Mouse (Mus musculus) intestine, embryonic 14.5 days (tissue): ENCODE results near the gene Gm20708. TPM values are rescaled to one million over a fixed set of nuclear protein-coding genes. Genes with fewer than 3 reads are reported as not detected.

Experiments used
- ATAC-seq: fragments of 200-750 bp; cut with Nextera tagmentation; replicated peaks from 2 replicates; pipeline ENCODE4 v1.8.0; 2017; ENCODE audit warnings: low read depth, moderate number of reproducible peaks, moderate TSS enrichment, moderate library complexity; ENCODE audit not compliant: low FRiP score, low TSS enrichment
- DNase-seq: peaks from one replicate; pipeline ENCODE4 v3.0.0-alpha.2; 2018; ENCODE audit warnings: low spot score
- H3K27ac ChIP-seq: fragments of 300-500 bp; sonication (generic); 2 replicates; pipeline ENCODE4 v1.5.1; 2014; ENCODE audit warnings: low read depth, mild to moderate bottlenecking, control low read depth
- H3K27me3 ChIP-seq: fragments of 300-500 bp; sonication (generic); replicated peaks from 2 replicates; pipeline ENCODE4 v1.6.1; 2014; ENCODE audit warnings: low read length, control low read depth; ENCODE audit not compliant: control insufficient read depth, insufficient read depth
- H3K36me3 ChIP-seq: fragments of 300-500 bp; sonication (generic); 2 replicates; pipeline ENCODE4 v1.6.1; 2014; ENCODE audit warnings: low read length, control low read depth; ENCODE audit not compliant: control insufficient read depth, insufficient read depth
- H3K4me1 ChIP-seq: fragments of 300-500 bp; sonication (generic); replicated peaks from 2 replicates; pipeline ENCODE4 v1.6.1; 2014; ENCODE audit warnings: low read length, control low read depth, mixed read lengths; ENCODE audit not compliant: control insufficient read depth, insufficient read depth
- H3K4me2 ChIP-seq: fragments of 300-500 bp; sonication (generic); 2 replicates; pipeline ENCODE4 v1.6.1; 2014; ENCODE audit warnings: low read length
- H3K4me3 ChIP-seq: fragments of 300-500 bp; sonication (generic); 2 replicates; pipeline ENCODE4 v1.5.1; 2014; ENCODE audit warnings: low read depth, low read length, control low read depth, mixed read lengths
- H3K9ac ChIP-seq: fragments of 300-500 bp; sonication (generic); 2 replicates; pipeline ENCODE4 v1.6.1; 2014; ENCODE audit warnings: mild to moderate bottlenecking, low read length
- H3K9me3 ChIP-seq: fragments of 300-500 bp; sonication (generic); 2 replicates; pipeline ENCODE4 v1.6.1; 2016; ENCODE audit warnings: low read length, control low read depth; ENCODE audit not compliant: control insufficient read depth
- WGBS: fragments of 180-500 bp; shearing (Covaris S2); extraction: QIAGEN DNeasy Blood & Tissue Kit; methylation state at CpG from one replicate; pipeline ENCODE4 v1.1.7; 2014; 5-methylcytosine and 5-hydroxymethylcytosine counted together
- polyA plus RNA-seq: library from polyadenylated mRNA; unstranded; fragments of >200 nt; fragmentation: Nextera tagmentation; extraction: Ambion mirVana; gene quantifications from 2 replicates; pipeline ENCODE4 v1.2.1, GENCODE M21; 2014

The Gm20708 gene
- polyA plus RNA-seq, 1 experiment from 2014 or later, result not detected

DNA sequence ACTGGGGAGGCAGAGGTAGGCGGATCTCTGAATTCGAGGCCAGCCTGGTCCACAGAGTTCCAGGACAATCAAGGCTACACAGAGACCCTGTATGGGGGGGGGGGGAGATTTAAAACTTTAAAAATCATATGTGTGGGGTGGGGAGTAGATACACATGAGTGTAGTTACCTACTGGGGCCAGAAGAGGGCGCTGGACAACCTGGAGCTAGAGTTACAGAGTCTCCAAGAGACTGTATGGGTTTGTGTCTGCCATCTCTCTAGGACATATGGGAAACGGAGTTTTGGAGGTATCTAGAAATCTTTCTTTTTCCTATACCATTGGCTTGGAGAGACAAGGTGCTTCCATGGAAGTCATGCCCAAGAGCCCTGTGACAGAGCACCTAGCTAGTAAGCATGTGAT lies 65.0 kb downstream of the Gm20708 start:
- Histone ChIP-seq H3K9ac (no peak overlapping the region), H3K4me3 (no peak overlapping the region), H3K9me3 (no peaks in the 10 kb centered on the region), H3K27me3 (no peaks in the 10 kb centered on the region), H3K36me3 (no peaks in the 10 kb centered on the region), H3K4me1 (peaks cover 16% of the 10 kb centered on the region), H3K4me2 (no peak overlapping the region), H3K27ac (no peak overlapping the region)
- 59% methylated on average over 4 of the region's 4 CpGs for WGBS
- ATAC-seq (no peak), DNase-seq (no peak)

DNA sequence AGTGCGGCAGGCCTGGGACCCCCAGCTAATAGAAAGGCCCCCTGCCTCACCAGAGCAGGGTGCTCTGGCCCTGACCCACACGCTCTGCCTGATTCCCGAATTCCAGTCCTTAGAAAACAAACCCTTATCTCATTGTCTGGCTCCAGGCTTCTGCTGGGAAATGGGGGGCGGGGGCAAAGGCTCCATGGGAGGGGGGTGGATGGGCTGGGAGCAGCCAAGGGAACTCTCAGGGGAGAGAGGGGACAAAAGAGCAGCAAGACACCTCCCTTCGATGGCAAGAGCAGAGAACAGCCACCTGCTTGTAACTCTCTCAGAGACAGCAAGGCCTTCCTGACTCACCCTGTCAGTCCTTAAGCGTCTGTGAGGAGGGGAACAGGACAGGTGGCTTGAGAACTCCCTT lies 66.2 kb downstream of the Gm20708 start:
- H3K27ac ChIP-seq, result no peak overlapping the region
- no peaks in the 10 kb centered on the region for H3K27me3 ChIP-seq
- H3K9ac ChIP-seq, result no peak overlapping the region
- whole genome bisulfite sequencing, result 29% methylated on average over 6 of the region's 6 CpGs
- H3K4me1 ChIP-seq, result peaks cover 13% of the 10 kb centered on the region
- H3K9me3 ChIP-seq, result no peaks in the 10 kb centered on the region
- no peak for DNase-seq
- ATAC-seq, result no peak
- no peak overlapping the region for H3K4me3 ChIP-seq
- no peak overlapping the region for H3K4me2 ChIP-seq
- no peaks in the 10 kb centered on the region for H3K36me3 ChIP-seq

DNA sequence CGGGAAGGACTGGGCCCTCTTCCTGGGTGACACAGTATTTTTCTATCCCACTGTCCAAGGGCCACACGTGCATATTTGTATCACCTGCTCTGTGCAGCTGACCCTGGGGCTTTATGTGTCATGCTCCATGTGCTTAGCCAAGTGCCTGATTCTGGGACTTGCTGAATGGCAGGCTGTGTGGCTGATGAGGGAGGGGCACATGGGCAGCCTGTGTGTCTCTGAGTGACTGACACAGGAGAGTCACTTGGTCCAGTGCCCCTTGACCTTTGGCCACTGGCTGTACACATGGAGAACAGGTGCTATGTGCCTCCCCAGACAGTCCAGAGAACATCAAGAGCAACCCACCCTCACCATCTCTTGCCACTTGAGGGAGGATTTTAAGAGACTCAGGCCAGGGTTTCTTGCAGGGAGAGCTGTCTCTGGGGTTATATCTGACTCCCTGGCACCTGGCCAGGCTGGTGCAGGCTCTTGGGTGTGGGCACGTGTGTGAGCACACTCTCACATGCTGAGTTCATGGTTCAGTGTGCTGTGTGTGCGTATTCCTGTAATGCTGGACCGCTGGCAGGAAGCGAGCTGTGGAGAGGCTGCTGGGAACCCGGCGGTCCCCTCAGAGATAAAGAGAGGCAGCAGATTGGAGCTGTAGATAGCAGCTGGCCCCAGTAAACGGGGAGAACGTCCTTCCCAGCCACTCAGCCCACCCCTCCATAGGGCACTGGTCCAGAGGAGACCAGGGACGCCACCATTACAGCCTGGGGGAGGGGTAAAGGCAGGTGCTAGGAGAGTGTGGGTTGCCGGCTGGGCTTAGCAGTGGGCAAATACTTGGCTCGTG lies 68.7 kb downstream of the Gm20708 start:
- Histone ChIP-seq H3K9ac (0 out of 2 replicates have a peak overlapping the region, but pooled peaks have one; percentile 6), H3K27me3 (no peaks in the 10 kb centered on the region), H3K4me1 (peaks cover 29% of the 10 kb centered on the region), H3K4me3 (no peak overlapping the region), H3K4me2 (peak overlapping the region; percentile 14; the same call in 1 of the 2 replicates), H3K27ac (peak overlapping the region; percentile 33; the same call in 1 of the 2 replicates), H3K9me3 (no peaks in the 10 kb centered on the region), H3K36me3 (no peaks in the 10 kb centered on the region)
- ATAC-seq, result no peak
- DNase-seq, result no peak
- 32% methylated on average over 12 of the region's 13 CpGs for WGBS

DNA sequence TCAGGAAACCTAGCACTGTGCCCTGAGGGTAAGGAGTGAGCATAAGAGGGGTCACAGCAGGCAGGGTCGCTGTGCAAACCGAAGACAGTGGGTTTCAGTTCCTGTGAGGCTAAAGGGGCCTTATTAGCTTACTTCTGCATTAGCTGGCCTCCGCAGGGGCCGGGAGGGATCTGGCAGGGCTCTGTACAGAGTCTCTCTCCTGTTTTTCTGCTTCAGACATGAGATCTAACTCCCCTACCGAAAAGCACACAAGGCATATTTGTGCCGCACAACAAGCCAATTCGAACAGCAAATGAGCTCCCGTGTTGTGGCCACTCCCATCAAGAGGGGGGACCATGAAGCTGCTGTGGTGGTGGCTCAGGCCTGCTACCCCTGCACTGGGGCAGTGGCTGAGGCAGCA lies 69.4 kb downstream of the Gm20708 start:
- Histone ChIP-seq H3K4me3 (no peak overlapping the region), H3K27me3 (no peaks in the 10 kb centered on the region), H3K9ac (no peak overlapping the region), H3K9me3 (no peaks in the 10 kb centered on the region), H3K4me1 (peaks cover 29% of the 10 kb centered on the region), H3K4me2 (0 out of 2 replicates have a peak overlapping the region, but pooled peaks have one; percentile 14), H3K36me3 (no peaks in the 10 kb centered on the region), H3K27ac (peak overlapping the region; percentile 33; the same call in 1 of the 2 replicates)
- ATAC-seq, result no peak
- DNase-seq, result no peak
- WGBS, result 36% methylated on average over 8 of the region's 8 CpGs

DNA sequence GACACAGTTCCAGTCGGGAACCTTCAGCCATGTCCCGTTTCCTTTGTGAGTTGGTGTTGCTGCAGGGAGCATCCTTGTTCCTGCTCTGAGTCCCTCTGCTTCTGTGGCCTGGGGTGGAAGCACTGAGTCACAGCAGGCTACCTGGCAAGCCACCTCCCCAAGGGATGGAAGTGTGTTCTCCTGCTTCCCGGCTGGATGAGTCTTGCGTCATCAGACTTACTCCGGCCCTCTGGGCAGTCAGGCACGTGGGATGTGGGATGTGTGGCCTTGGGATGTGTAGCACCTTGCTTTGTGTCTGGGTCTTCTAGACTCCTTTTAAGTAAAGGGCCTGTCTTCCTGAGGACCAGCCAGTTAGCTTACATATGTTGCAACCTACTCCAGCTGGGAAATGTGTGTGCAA lies 70.2 kb downstream of the Gm20708 start:
- Histone ChIP-seq H3K9me3 (no peaks in the 10 kb centered on the region), H3K4me1 (peaks cover 29% of the 10 kb centered on the region), H3K27me3 (no peaks in the 10 kb centered on the region), H3K9ac (no peak overlapping the region), H3K4me3 (no peak overlapping the region), H3K36me3 (no peaks in the 10 kb centered on the region), H3K4me2 (no peak overlapping the region), H3K27ac (no peak overlapping the region)
- DNase-seq (no peak), ATAC-seq (no peak)
- WGBS, result 82% methylated on average over 6 of the region's 6 CpGs

DNA sequence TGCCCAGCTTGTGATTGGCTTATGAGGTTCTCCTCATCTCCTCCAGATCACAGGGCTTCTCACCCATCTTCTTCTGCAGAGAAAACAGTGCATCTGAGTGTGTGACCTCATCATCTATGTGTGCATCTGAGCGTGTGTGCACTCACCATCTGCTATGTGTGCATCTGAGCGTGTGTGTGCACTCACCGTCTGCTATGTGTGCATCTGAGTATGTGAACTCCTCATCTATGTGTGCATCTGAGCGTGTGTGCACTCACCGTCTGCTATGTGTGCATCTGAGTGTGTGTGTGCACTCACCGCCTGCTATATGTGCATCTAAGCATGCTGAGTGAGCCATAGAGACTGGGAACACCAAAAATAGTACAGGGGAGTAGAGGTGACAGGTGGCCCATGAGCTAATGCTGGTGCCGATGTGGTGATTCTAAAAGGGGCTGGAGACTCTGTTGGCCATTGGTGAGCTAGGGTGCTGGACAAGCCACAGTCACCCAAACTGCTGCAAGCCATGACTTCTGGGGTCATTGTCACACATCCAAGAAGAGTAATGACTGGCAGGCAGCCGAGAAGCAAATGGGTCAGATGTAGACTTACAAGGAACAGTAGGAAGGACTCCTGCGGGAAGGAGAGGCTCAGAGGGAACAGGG lies 71.0 kb downstream of the Gm20708 start:
- H3K4me1 ChIP-seq, result peaks cover 29% of the 10 kb centered on the region
- no peak overlapping the region for H3K4me3 ChIP-seq
- no peaks in the 10 kb centered on the region for H3K9me3 ChIP-seq
- 89% methylated on average over 9 of the region's 9 CpGs for WGBS
- no peak overlapping the region for H3K27ac ChIP-seq
- ATAC-seq (no peak), DNase-seq (no peak)
- no peaks in the 10 kb centered on the region for H3K36me3 ChIP-seq
- H3K27me3 ChIP-seq, result no peaks in the 10 kb centered on the region
- H3K9ac ChIP-seq, result no peak overlapping the region
- H3K4me2 ChIP-seq, result no peak overlapping the region

DNA sequence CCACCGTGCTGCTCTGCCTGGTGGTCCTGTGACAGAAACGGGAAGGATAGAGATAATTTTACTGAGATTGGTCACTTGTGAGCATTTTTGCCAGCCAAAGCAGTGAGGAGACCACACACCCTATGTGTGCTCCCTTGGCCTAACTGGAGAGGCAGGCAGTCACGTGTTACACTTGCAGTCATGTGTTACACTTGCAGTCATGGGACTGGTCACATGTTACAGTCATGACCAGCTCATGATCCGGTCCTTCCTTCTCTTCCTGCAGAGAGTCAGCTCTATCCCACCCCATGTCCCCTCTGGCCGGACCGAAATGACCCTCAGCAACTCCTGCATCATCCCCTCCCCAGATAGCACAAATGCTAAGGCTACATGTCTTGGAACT lies 71.5 kb downstream of the Gm20708 start:
- no peak for ATAC-seq
- Histone ChIP-seq H3K27ac (no peak overlapping the region), H3K9me3 (no peaks in the 10 kb centered on the region), H3K27me3 (no peaks in the 10 kb centered on the region), H3K4me1 (peaks cover 29% of the 10 kb centered on the region), H3K4me3 (no peak overlapping the region), H3K9ac (no peak overlapping the region), H3K36me3 (no peaks in the 10 kb centered on the region), H3K4me2 (no peak overlapping the region)
- WGBS, result 74% methylated on average over 6 of the region's 6 CpGs
- no peak for DNase-seq

DNA sequence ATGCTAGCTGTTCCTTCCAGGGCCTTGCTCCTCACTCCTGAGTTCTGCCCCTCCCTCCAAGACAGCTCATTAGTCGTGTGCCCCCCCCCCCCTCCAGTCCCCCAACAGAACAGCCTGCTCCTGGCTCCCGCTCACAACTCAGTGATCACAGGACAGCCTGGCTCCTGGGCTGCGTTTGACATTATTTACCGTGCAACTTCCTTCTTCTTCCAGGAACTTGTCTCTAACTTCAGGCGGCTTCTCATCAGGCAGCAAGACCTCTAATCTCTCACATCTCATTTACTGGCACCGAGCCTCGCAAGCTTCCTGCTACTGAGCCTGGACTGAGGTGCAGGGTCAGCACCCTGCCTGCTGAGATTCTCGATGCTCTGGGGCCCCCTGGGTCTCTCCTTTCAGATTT lies 72.3 kb downstream of the Gm20708 start:
- H3K36me3 ChIP-seq, result no peaks in the 10 kb centered on the region
- DNase-seq, result no peak
- ATAC-seq, result 0 out of 2 replicates have a peak, but pooled peaks have one; percentile 14
- no peak overlapping the region for H3K4me2 ChIP-seq
- 2% methylated on average over 8 of the region's 8 CpGs for WGBS
- H3K9ac ChIP-seq, result no peak overlapping the region
- H3K4me1 ChIP-seq, result peaks cover 29% of the 10 kb centered on the region
- no peaks in the 10 kb centered on the region for H3K27me3 ChIP-seq
- H3K9me3 ChIP-seq, result no peaks in the 10 kb centered on the region
- H3K4me3 ChIP-seq, result no peak overlapping the region
- H3K27ac ChIP-seq, result peak overlapping the region; percentile 30
